8 mouse cellular contexts compared by ENCODE assay signal in genomic region chr10:127643553-127644238, GRCm38 (mm10). TPM values are rescaled to one million over a fixed set of nuclear protein-coding genes. Genes with fewer than 3 reads are reported as not detected.
DNase-seq lines count a peak whose midpoint lies in the region; ATAC-seq and TF ChIP-seq lines count a peak whose summit lies in the region.

No protein-coding gene starts in this region.

- H3K27me3 ChIP-seq in liver, embryonic 15.5 days = peaks cover 8% of the 10 kb centered on the region
- peaks cover 10% of the 10 kb centered on the region for H3K27me3 ChIP-seq in neural tube, embryonic 11.5 days (ENCODE audit: control insufficient read depth, insufficient read depth, low read length)
- no peaks in the 10 kb centered on the region for H3K27me3 ChIP-seq in thymus, adult 2 months (ENCODE audit: control insufficient read depth, insufficient read depth, low read length)

- H3K36me3 ChIP-seq in liver, embryonic 15.5 days (replicated peaks) = peaks cover 18% of the 10 kb centered on the region
- H3K36me3 ChIP-seq in neural tube, embryonic 11.5 days (ENCODE audit: control insufficient read depth, insufficient read depth, low read length) = no peaks in the 10 kb centered on the region
- H3K36me3 ChIP-seq in thymus, adult 2 months (ENCODE audit: control insufficient read depth, insufficient read depth, low read length) = peaks cover 12% of the 10 kb centered on the region; the same call in 1 of the 2 replicates

- WGBS in liver, embryonic 15.5 days (ENCODE audit: insufficient replicate concordance) = under 1% methylated on average over 25 of the region's 25 CpGs
- 2% methylated on average over 25 of the region's 25 CpGs for WGBS in neural tube, embryonic 11.5 days
- WGBS in thymus, adult 2 months = under 1% methylated on average over 25 of the region's 25 CpGs

- no peak for TF ChIP-seq CTCF in thymus, adult 2 months (IDR thresholded peaks at IDR 0.05; ENCODE audit: borderline replicate concordance, control insufficient read depth, extremely low read depth, insufficient read depth, low read length, poor library complexity)

- H3K9ac ChIP-seq in liver, embryonic 15.5 days = peak overlapping the region; percentile 73
- peak overlapping the region; percentile 27; the same call in 1 of the 2 replicates for H3K9ac ChIP-seq in neural tube, embryonic 11.5 days (ENCODE audit: low read length)

- peak overlapping the region; percentile 89 for H3K27ac ChIP-seq in liver, embryonic 15.5 days (replicated peaks)
- no peak overlapping the region for H3K27ac ChIP-seq in neural tube, embryonic 11.5 days (ENCODE audit: low read depth, low read length)
- H3K27ac ChIP-seq in thymus, adult 2 months (ENCODE audit: control insufficient read depth, insufficient read depth, low read length) = peak overlapping the region; percentile 92

- no peaks in the 10 kb centered on the region for H3K9me3 ChIP-seq in liver, embryonic 15.5 days (replicated peaks)
- no peaks in the 10 kb centered on the region for H3K9me3 ChIP-seq in neural tube, embryonic 11.5 days (ENCODE audit: control insufficient read depth, low read length)

- peak; percentile 49 for ATAC-seq in inflammation-experienced regulatory T-cells, adult 6 months
- peak; percentile 47 for ATAC-seq in liver, embryonic 15.5 days (ENCODE audit: insufficient read depth)
- ATAC-seq in neural tube, embryonic 11.5 days (ENCODE audit: insufficient read depth, low FRiP score, low TSS enrichment) = peak; percentile 43; the same call in 1 of the 2 replicates

- H3K4me3 ChIP-seq in liver, embryonic 15.5 days (replicated peaks) = peak overlapping the region; percentile 68
- peak overlapping the region; percentile 32 for H3K4me3 ChIP-seq in neural tube, embryonic 11.5 days (ENCODE audit: low read depth, low read length)
- H3K4me3 ChIP-seq in thymus, adult 2 months (ENCODE audit: control insufficient read depth, insufficient read depth, low read length) = peak overlapping the region; percentile 86

- H3K4me2 ChIP-seq in liver, embryonic 15.5 days = peak overlapping the region; percentile 93
- H3K4me2 ChIP-seq in neural tube, embryonic 11.5 days (ENCODE audit: low read depth) = peak overlapping the region; percentile 50

- peak; percentile 36 for DNase-seq in right cerebral cortex, postnatal 25 days
- DNase-seq in right cerebral cortex, postnatal 36 days (ENCODE audit: low spot score in 2 of 2) = no peak
- DNase-seq in cerebellum, postnatal 36 days = peak; percentile 15 to 18
- peak; percentile 80 for DNase-seq in gastrocnemius, postnatal 25 days
- DNase-seq in neural tube, embryonic 11.5 days (ENCODE audit: low spot score) = peak; percentile 57
- DNase-seq in thymus, adult 2 months = peak; percentile 86

- H3K4me1 ChIP-seq in liver, embryonic 15.5 days (replicated peaks) = peaks cover 35% of the 10 kb centered on the region
- 0 out of 2 replicates have a peak, but pooled peaks cover 9% of the 10 kb centered on the region for H3K4me1 ChIP-seq in neural tube, embryonic 11.5 days (ENCODE audit: control insufficient read depth, insufficient read depth, low read length)
- peaks cover 15% of the 10 kb centered on the region for H3K4me1 ChIP-seq in thymus, adult 2 months (replicated peaks; ENCODE audit: control insufficient read depth, insufficient read depth, low read length)

- no peak for TF ChIP-seq POLR2A in thymus, adult 2 months (IDR thresholded peaks at IDR 0.05; ENCODE audit: control insufficient read depth, extremely low read depth, insufficient read depth, low read length, poor library complexity)

RNA-seq across cellular contexts. Expression of gene Stat6, which starts 0.9 kb away (rescaled TPM):
- total RNA-seq in gastrocnemius, postnatal 25 days (2021) = 10 to 100 TPM; 16.5 to 21.8 TPM
- polyA plus RNA-seq in inflammation-experienced regulatory T-cells, adult 6 months (2017; shearing (Covaris generic)) = 100 to 1,000 TPM; 148 to 195 (median 176) TPM
- polyA plus RNA-seq in liver, embryonic 15.5 days (2015; fragmentation: Nextera tagmentation; extraction: Ambion mirVana) = 14.3 and 15.6 TPM in 2 replicates
- 6.1 and 6.8 TPM in 2 replicates for polyA plus RNA-seq in neural tube, embryonic 11.5 days (2014; fragmentation: Nextera tagmentation; extraction: Ambion mirVana)
- polyA plus RNA-seq in thymus, adult 2 months (2012; rRNA removed) = 168 and 185 TPM in 2 replicates

RNA-seq across cellular contexts. Expression of gene Lrp1, which starts 22.7 kb away (rescaled TPM):
- 10 to 100 TPM; 58.1 to 64.3 TPM for total RNA-seq in gastrocnemius, postnatal 25 days (2021)
- 1 to 10 TPM in 1 of 3 experiments, under 1 TPM in 1, not detected in 1; 0.04 to 1.4 TPM for polyA plus RNA-seq in inflammation-experienced regulatory T-cells, adult 6 months (2017; shearing (Covaris generic))
- polyA plus RNA-seq in liver, embryonic 15.5 days (2015; fragmentation: Nextera tagmentation; extraction: Ambion mirVana) = 23.2 and 31.1 TPM in 2 replicates
- polyA plus RNA-seq in neural tube, embryonic 11.5 days (2014; fragmentation: Nextera tagmentation; extraction: Ambion mirVana) = 60.2 and 68.2 TPM in 2 replicates
- polyA plus RNA-seq in thymus, adult 2 months (2012; rRNA removed) = 35.3 and 40.3 TPM in 2 replicates

RNA-seq across cellular contexts. Expression of gene Nemp1, which starts 23.0 kb away (rescaled TPM):
- 1 to 10 TPM; 1.7 to 2.5 TPM for total RNA-seq in gastrocnemius, postnatal 25 days (2021)
- polyA plus RNA-seq in inflammation-experienced regulatory T-cells, adult 6 months (2017; shearing (Covaris generic)) = 1 to 10 TPM; 3.7 to 5.9 (median 5.7) TPM
- 5.3 and 5.7 TPM in 2 replicates for polyA plus RNA-seq in liver, embryonic 15.5 days (2015; fragmentation: Nextera tagmentation; extraction: Ambion mirVana)
- 9.3 and 10.6 TPM in 2 replicates for polyA plus RNA-seq in neural tube, embryonic 11.5 days (2014; fragmentation: Nextera tagmentation; extraction: Ambion mirVana)
- polyA plus RNA-seq in thymus, adult 2 months (2012; rRNA removed) = 14.2 and 15.0 TPM in 2 replicates

RNA-seq across cellular contexts. Expression of gene Nab2, which starts 24.7 kb away (rescaled TPM):
- 1 to 10 TPM; 2.5 to 4.7 TPM for total RNA-seq in gastrocnemius, postnatal 25 days (2021)
- 1 to 10 TPM; 7.5 to 9.5 (median 7.8) TPM for polyA plus RNA-seq in inflammation-experienced regulatory T-cells, adult 6 months (2017; shearing (Covaris generic))
- polyA plus RNA-seq in liver, embryonic 15.5 days (2015; fragmentation: Nextera tagmentation; extraction: Ambion mirVana) = 2.9 and 3.5 TPM in 2 replicates
- 6.2 and 7.8 TPM in 2 replicates for polyA plus RNA-seq in neural tube, embryonic 11.5 days (2014; fragmentation: Nextera tagmentation; extraction: Ambion mirVana)
- polyA plus RNA-seq in thymus, adult 2 months (2012; rRNA removed) = 69.3 and 79.2 TPM in 2 replicates

Comparison
In these comparisons a context has a peak if more than half of its experiments do, and no peak if none do; other contexts are left out.
1. DNase-seq: peak in right cerebral cortex, postnatal 25 days (single experiment), cerebellum, postnatal 36 days (2 of 2), gastrocnemius, postnatal 25 days (single experiment), neural tube, embryonic 11.5 days (single experiment) and thymus, adult 2 months (single experiment); none in right cerebral cortex, postnatal 36 days (0 of 2).
2. H3K4me3 ChIP-seq: peak in every context shown above with its lines; median percentile 86 in thymus, adult 2 months; 68 in liver, embryonic 15.5 days; 32 in neural tube, embryonic 11.5 days.
3. RNA of gene Lrp1, which starts 22.7 kb away (polyA plus RNA-seq): 60.2 to 68.2 TPM in neural tube, embryonic 11.5 days, 35.3 to 40.3 TPM in thymus, adult 2 months and 23.2 to 31.1 TPM in liver, embryonic 15.5 days; 0.04 to 1.4 TPM in inflammation-experienced regulatory T-cells, adult 6 months; every median in the first group is over 10 times any median in the second.
4. Peak in every context shown above with its lines, with median percentiles within 50 percentile points of each other: ATAC-seq.